Mouse (Mus musculus) left cerebral cortex, adult 2 months (tissue): ENCODE measurements around the gene Rpl18a. TPM values are rescaled to one million over a fixed set of nuclear protein-coding genes. Genes with fewer than 3 reads are reported as not detected.

Experiments
- DNase-seq, 2 experiments: peaks; one replicate each; pipeline ENCODE4 v3.0.0; 2021 to 2022; ENCODE audit warnings: low spot score in 2 of 2, mixed read lengths in 1 of 2; ENCODE audit errors: extremely low spot score in 1 of 2
- H3K27ac ChIP-seq: fragments of 200-600 bp; 2 replicates; pipeline ENCODE4 v1.8.1; 2022
- H3K4me3 ChIP-seq: fragments of 200-600 bp; 2 replicates; pipeline ENCODE4 v1.8.1; 2022
- CTCF ChIP-seq: fragments of 200-600 bp; IDR thresholded peaks from 2 replicates; pipeline ENCODE4 v1.8.1; 2022; ENCODE audit warnings: antibody characterized with exemption, mild to moderate bottlenecking, moderate library complexity
- intact Hi-C: fragments of 180-260 bp; cut with DNase I; formaldehyde crosslinking; loops from one replicate; pipeline ENCODE4 v1.15.1; 2025
- total RNA-seq, 2 experiments: library from RNA; stranded (reverse); gene quantifications; 2 replicates each; pipeline ENCODE4 v1.2.3; 2021

The Rpl18a gene
- total RNA-seq, 2 experiments from 2014 or later, result 588 to 633 TPM

DNA sequence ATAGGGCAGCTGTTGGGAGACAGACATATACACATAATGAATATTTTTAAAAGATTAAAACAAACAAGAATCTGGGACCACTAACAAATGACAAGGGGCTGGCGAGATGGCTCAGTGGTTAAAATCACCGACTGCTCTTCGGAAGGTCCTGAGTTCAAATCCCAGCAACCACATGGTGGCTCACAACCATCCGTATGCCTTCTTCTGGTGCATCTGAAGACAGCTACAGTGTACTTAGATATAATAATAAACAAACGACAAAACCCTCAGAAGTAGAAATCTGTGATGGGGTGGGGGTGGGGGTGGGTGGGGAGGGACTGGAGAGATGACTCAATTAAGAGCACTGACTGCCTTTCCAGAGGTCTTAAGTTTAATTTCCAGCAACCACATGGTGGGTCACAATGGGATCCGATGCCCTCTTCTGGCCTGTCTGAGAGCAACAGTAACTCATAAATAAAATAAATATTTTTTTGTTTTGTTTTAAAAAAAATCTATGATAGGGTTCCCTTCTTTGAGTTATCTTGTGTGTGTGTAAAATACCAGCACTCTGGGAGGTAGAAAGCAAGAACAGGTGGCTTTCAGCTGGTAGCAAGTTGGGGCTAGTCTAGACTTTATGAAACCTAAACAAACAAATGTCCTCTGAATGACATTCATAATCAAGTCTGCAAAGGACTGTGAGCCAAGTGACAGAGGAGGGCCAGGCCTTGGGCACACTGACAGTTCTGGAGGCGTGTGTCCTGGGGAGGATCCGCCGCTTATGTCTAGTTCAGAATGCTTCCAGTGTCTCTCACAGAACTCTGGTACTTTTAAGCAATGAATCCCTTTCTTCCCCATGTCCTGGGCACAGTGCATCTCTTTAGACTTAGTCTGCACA, 23.1 kb upstream of the Rpl18a start:
- no peak overlapping the region for H3K4me3 ChIP-seq
- DNase-seq, result no peak
- no peak; the same call in 1 of the 2 replicates for TF ChIP-seq CTCF
- H3K27ac ChIP-seq, result no peak overlapping the region
- intact Hi-C loops, result no loop called here

DNA sequence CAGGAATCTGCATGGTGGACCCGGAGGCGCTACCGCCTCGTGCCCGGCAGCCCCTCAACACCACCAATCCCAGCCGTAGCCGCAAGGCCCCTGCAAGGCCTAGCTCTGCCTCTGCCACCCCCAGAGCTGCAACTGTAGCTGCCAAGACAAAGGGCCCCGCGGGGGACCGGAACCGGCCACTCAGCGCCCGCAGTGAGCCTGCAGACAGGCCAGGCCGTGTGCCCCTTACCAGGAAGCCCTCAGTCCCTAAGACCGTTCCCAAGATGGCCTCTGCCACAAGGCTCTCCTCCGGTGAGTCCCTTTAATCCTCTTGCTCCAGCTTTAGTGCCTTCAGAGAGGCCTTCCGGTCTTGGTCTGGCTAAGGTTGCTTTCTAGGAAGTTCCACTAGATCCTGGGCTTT, 17.5 kb upstream of the Rpl18a start:
- H3K4me3 ChIP-seq, result no peak overlapping the region
- H3K27ac ChIP-seq, result no peak overlapping the region
- no peak for TF ChIP-seq CTCF
- DNase-seq, result no peak
- intact Hi-C loops, result no loop called here

DNA sequence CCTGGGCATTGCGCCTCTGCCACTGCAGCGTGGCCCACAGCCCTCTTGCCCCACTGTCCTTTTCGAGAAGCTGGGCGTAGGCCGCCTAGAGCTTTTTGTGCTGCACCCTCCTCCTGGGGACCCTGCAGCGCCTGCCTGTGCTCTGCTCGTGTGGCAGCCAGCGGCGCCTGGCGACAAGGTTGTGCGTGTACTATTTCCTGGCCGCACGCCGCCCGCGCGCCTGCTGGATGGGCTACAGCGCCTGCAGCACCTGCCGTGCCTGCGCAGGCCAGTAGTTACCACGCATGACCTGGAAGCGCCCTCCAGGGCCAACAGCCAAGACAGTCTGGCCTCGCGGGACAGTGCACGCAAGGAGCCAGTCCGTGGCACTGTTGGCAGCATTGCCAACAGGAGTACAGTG, 16.3 kb upstream of the Rpl18a start:
- intact Hi-C loops, result no loop called here
- no peak overlapping the region for H3K27ac ChIP-seq
- no peak for DNase-seq
- no peak for TF ChIP-seq CTCF
- no peak overlapping the region for H3K4me3 ChIP-seq

GRCm38 (mm10) chr8:70912955-70913354, 15.7 kb upstream of the Rpl18a start:
- no peak for TF ChIP-seq CTCF
- Histone ChIP-seq H3K4me3 (no peak overlapping the region), H3K27ac (no peak overlapping the region)
- no peak for DNase-seq
- intact Hi-C loops, result no loop called here

DNA sequence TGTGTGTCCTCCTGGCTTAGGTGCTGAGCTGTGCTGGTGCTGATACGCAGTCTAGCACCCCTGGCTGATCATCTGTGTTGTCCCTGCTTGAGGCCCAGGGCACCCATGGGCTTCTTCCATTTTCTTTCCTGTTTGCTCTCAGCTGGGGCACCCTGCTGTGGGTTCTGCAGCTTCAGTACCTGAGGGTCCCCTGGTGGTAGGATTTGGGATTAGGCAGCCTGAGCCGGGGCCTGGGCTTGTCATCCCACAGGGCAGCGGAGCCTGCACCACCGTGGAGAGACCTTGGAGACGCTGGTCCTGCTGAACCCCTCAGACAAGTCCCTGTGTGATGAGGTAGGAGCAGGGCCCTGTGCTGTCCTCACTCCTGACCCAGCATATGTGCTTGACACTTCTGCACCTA, 14.4 kb upstream of the Rpl18a start:
- intact Hi-C loops, result no loop called here
- no peak overlapping the region for H3K4me3 ChIP-seq
- no peak overlapping the region for H3K27ac ChIP-seq
- no peak for DNase-seq
- peak; percentile 32 for TF ChIP-seq CTCF

- intact Hi-C loops, result no loop called here
- Histone ChIP-seq H3K4me3 (no peak overlapping the region), H3K27ac (no peak overlapping the region)
- no peak for TF ChIP-seq CTCF
- DNase-seq, result no peak
Observed at GRCm38 (mm10) chr8:70907518-70907917, 10.3 kb upstream of the Rpl18a start.

- Histone ChIP-seq H3K4me3 (peak within 1 kb of the TSS; percentile 60), H3K27ac (peak within 1 kb of the TSS; percentile 94)
- TF ChIP-seq CTCF, result no peak
- DNase-seq, result peak; percentile 82 to 86
- intact Hi-C loops, result no loop called here
Observed at GRCm38 (mm10) chr8:70905831-70906736, 8.9 kb upstream of the Rpl18a start, which contains the start of gene Map1s. Map1s (plus strand) TSS chr8:70905932.

GRCm38 (mm10) chr8:70905463-70905830, 8.2 kb upstream of the Rpl18a start:
- DNase-seq, result no peak
- Histone ChIP-seq H3K4me3 (peak overlapping the region; percentile 60), H3K27ac (peak overlapping the region; percentile 94)
- TF ChIP-seq CTCF, result no peak
- intact Hi-C loops, result no loop called here

GRCm38 (mm10) chr8:70904532-70904931, 7.3 kb upstream of the Rpl18a start:
- intact Hi-C loops, result no loop called here
- DNase-seq, result no peak
- no peak overlapping the region for H3K4me3 ChIP-seq
- TF ChIP-seq CTCF, result no peak
- H3K27ac ChIP-seq, result no peak overlapping the region

- no peak for DNase-seq
- H3K4me3 ChIP-seq, result no peak overlapping the region
- TF ChIP-seq CTCF, result no peak
- intact Hi-C loops, result no loop called here
- no peak overlapping the region for H3K27ac ChIP-seq
Observed at GRCm38 (mm10) chr8:70903582-70903981, 6.4 kb upstream of the Rpl18a start.

GRCm38 (mm10) chr8:70903112-70903511, 5.9 kb upstream of the Rpl18a start:
- no peak for DNase-seq
- intact Hi-C loops, result no loop called here
- no peak for TF ChIP-seq CTCF
- no peak overlapping the region for H3K27ac ChIP-seq
- H3K4me3 ChIP-seq, result no peak overlapping the region

GRCm38 (mm10) chr8:70902211-70902610, 5.0 kb upstream of the Rpl18a start:
- H3K4me3 ChIP-seq, result no peak overlapping the region
- no peak for TF ChIP-seq CTCF
- H3K27ac ChIP-seq, result no peak overlapping the region
- intact Hi-C loops, result no loop called here
- no peak for DNase-seq
